Mouse (Mus musculus): ENCODE data around the gene Kxd1. TPM values are rescaled to one million over a fixed set of nuclear protein-coding genes. Genes with fewer than 3 reads are reported as not detected.

Gene Kxd1
- total RNA-seq, 2 experiments from 2014 or later = 37.2 to 40.7 TPM

DNA sequence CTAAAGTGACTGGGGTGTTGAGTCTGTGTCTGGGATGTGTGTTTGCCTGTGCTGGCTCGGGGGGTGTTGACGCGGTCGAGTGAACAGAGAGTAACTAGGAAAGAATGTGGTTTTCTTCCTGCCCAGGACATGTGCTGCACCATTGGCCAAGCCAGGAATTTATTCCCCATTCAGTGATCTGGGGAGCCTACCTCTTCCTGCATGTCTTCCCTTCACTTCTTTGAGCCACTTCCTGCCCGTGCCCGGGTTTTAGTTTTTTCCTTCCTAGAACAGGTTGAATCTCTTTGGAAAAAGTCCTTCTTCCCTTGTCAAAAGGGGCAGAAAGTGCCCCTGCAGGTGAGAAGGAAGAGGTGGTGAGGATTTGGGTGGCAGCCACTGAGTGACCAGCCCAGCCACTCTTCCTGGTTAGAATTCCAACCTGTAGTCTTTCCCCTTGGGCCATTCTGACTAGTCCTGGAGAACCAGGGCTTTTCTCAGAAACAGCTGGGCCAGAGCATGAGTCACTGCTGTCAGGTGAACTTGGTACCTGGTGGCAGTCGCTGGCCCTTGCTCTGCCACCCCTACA is 12.8 kb upstream of the Kxd1 start:
- Histone ChIP-seq H3K4me3 (peak overlapping the region; percentile 99), H3K27ac (peak overlapping the region; percentile 96; the same call in 1 of the 2 replicates)
- DNase-seq (ENCODE audit: low spot score in 2 of 2) = no peak
- TF ChIP-seq CTCF (conservative IDR thresholded peaks at IDR 0.05) = no peak

DNA sequence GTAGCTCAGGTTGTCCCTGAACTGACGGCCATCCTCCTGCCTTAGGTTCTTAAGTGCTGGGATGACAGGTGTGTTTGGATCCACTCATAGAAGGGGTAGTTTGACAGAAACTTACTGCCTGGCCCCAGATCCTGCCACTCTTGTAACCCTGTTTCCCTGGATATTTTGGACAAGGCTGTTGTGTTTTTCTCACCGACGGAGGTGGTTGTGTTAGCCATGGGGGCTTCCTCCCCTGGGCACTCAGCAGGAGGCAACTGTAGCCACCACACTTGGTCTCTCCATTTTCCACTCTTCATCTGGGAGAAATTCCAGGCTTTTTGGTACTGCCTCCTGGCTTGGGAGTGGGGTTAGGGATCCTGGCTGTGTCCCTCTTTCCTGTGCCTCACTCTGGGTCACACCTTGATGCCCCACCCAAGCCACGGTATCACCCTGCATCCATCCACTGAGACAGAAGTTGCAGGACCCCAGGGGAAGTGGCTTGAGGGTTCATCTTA is 12.3 kb upstream of the Kxd1 start:
- H3K27ac ChIP-seq = peak overlapping the region; percentile 96

DNA sequence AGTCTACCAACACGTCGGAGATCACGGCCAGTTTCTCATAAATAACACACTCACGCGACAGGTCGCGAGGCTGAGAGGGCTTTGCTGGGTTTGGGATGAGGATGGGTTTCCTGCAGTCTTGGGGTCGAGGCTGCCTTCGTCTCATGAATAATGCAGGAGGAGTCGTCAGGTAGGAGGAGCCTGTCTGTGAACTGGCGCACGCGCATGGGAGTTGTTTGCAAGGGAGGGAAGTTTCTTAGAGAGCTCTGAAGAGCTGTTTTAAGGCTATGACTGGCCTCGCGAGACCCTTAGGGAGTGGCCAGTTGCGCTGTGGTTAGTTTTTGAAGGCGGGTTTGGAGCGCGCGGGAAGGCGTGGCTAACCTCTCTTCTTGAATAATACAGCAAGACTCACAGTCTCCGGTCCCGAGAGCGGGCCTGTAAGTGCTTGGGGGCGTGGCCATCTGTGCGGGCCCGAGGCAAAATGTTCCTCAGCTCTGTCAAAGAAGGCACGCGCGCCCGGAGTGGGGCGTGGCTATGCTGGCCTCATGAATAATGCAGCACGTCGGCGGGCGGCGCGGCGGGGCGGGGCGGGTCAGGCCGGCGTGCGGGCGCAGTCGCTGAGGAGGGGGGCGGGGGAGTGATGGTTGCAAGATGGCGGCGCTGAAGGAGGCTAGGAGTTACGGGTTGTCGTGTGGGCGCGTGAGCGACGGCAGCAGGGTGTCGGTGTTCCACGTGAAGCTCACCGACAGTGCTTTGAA is 11.5 kb upstream of the Kxd1 start, which contains the start of gene Ell:
Gene Ell, plus strand, starts transcription at position 381 of the 737 bp plus-strand sequence.
- Histone ChIP-seq H3K27ac (peak within 1 kb of the TSS; percentile 96), H3K4me3 (peak within 1 kb of the TSS; percentile 99)
- no peak for TF ChIP-seq CTCF (conservative IDR thresholded peaks at IDR 0.05)
- peak; percentile 99 for DNase-seq (ENCODE audit: low spot score in 2 of 2)

More for the DNA sequence above, 12.3 kb upstream of the Kxd1 start:
- peak overlapping the region; percentile 99 for H3K4me3 ChIP-seq
- no peak for TF ChIP-seq CTCF (conservative IDR thresholded peaks at IDR 0.05)
- DNase-seq (ENCODE audit: low spot score in 2 of 2) = no peak

DNA sequence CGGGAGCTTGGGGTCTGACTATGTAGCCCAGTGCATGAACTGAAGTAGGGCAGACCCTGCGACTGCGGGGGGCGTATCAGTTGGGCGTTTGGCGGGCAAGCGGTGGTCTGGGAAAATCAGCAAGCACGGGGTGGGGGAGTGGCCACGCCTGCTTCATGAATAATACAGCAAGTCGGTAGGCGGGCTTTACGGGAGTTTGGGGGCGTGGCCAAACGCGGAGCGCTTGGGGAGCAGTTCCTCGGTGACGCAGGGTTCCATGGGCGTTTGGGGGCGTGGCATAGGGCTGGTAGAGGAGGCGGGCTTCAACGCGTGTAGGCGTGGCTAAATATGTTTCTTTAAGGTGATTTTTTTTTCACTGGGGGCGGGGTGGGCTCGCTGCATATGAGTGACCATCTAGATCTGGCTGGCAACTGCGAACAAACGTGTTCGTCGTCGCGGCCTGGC is 10.9 kb upstream of the Kxd1 start:
- Histone ChIP-seq H3K4me3 (peak overlapping the region; percentile 99), H3K27ac (peak overlapping the region; percentile 96)
- peak; percentile 99 to 100 for DNase-seq (ENCODE audit: low spot score in 2 of 2)
- TF ChIP-seq CTCF (conservative IDR thresholded peaks at IDR 0.05) = no peak

- TF ChIP-seq CTCF (conservative IDR thresholded peaks at IDR 0.05) = no peak
- peak overlapping the region; percentile 96 for H3K27ac ChIP-seq
- H3K4me3 ChIP-seq = peak overlapping the region; percentile 99
- DNase-seq (ENCODE audit: low spot score in 2 of 2) = no peak
These were observed 10.3 kb upstream of the Kxd1 start for GRCm38 (mm10) chr8:70538024-70538579.

GRCm38 (mm10) chr8:70535701-70536100 is 7.9 kb upstream of the Kxd1 start:
- no peak overlapping the region for H3K4me3 ChIP-seq
- no peak overlapping the region for H3K27ac ChIP-seq
- no peak for DNase-seq (ENCODE audit: low spot score in 2 of 2)
- no peak for TF ChIP-seq CTCF (conservative IDR thresholded peaks at IDR 0.05)

GRCm38 (mm10) chr8:70535221-70535620 is 7.5 kb upstream of the Kxd1 start:
- Histone ChIP-seq H3K4me3 (no peak overlapping the region), H3K27ac (no peak overlapping the region; the same call in 1 of the 2 replicates)
- TF ChIP-seq CTCF (conservative IDR thresholded peaks at IDR 0.05) = no peak
- no peak for DNase-seq (ENCODE audit: low spot score in 2 of 2)

DNA sequence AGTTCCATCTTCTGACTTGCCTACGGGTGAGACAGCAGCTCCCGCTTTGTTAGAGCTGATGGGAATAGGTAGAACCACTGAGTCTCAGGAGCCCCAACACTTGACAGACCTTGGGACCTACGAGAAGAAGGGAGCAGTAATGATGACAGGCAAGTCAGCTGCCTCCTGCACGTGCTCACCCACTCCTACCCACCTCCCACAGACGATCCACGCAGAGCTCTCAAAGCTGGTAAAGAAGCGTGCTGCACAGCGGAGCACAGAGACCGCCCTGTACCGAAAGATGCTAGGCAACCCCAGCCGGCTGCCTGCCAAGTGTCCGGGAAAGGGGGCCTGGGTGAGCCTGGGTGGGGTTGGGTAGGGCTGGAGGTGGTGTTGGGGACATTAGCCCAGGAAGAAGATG is 6.5 kb upstream of the Kxd1 start:
- no peak for TF ChIP-seq CTCF (conservative IDR thresholded peaks at IDR 0.05)
- H3K27ac ChIP-seq = peak overlapping the region; percentile 49; the same call in 1 of the 2 replicates
- no peak overlapping the region for H3K4me3 ChIP-seq
- DNase-seq (ENCODE audit: low spot score in 2 of 2) = peak in 1 of 2 experiments; percentile 38

DNA sequence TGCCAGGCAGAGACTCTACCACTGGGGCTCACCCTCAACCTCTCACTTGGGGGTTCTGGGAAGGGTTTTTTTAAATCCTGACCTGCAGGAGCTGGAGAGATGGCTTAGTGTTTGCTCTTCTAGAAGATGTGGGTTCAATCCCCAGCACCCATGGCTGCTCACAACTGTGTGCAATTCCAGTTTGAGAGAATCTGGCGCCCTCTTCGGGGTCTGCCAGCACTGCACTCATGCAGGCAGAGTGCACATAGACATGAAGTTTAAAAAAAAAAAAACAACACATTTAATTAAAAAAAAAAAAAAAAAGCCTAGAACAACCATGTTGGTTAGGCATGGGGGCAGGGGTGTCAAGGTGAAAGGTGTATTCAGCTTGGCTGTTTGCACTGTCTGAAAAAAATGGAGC is 2.6 kb upstream of the Kxd1 start:
- peak overlapping the region; percentile 46; the same call in 1 of the 2 replicates for H3K27ac ChIP-seq
- DNase-seq (ENCODE audit: low spot score in 2 of 2) = no peak
- TF ChIP-seq CTCF (conservative IDR thresholded peaks at IDR 0.05) = peak; percentile 37
- no peak overlapping the region for H3K4me3 ChIP-seq

GRCm38 (mm10) chr8:70529741-70530161 is 2.0 kb upstream of the Kxd1 start:
- no peak for TF ChIP-seq CTCF (conservative IDR thresholded peaks at IDR 0.05)
- no peak for DNase-seq (ENCODE audit: low spot score in 2 of 2)
- H3K4me3 ChIP-seq = no peak overlapping the region
- H3K27ac ChIP-seq = peak overlapping the region; percentile 46

- DNase-seq (ENCODE audit: low spot score in 2 of 2) = no peak
- Histone ChIP-seq H3K4me3 (no peak overlapping the region), H3K27ac (peak overlapping the region; percentile 43)
- TF ChIP-seq CTCF (conservative IDR thresholded peaks at IDR 0.05) = no peak
These were observed 1.5 kb upstream of the Kxd1 start for GRCm38 (mm10) chr8:70529299-70529698.

- no peak for DNase-seq (ENCODE audit: low spot score in 2 of 2)
- Histone ChIP-seq H3K27ac (peak overlapping the region; percentile 96), H3K4me3 (peak overlapping the region; percentile 96)
- TF ChIP-seq CTCF (conservative IDR thresholded peaks at IDR 0.05) = no peak
These were observed 534 bp upstream of the Kxd1 start for GRCm38 (mm10) chr8:70528182-70528797.

DNA sequence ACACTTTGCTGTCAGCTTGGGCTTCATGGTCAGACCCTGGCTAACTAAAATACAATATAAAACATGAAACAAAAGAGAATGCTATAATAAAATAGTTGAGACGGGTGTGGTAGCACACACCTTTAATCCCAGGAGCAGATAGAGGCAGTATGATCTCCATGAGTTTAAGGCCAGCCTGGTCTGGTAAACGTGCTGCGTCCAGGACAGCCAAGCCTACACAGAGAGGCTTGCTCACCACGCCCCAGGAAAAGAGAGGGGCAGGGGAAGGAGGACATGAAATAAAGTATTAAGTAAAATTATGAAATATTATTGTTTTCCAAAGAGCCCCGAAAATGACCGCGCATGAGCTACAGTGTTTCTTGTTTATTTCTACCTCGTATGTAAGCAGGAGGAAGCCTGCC is 645 bp downstream of the Kxd1 start:
- peak overlapping the region; percentile 96 for H3K4me3 ChIP-seq
- DNase-seq (ENCODE audit: low spot score in 2 of 2) = no peak
- TF ChIP-seq CTCF (conservative IDR thresholded peaks at IDR 0.05) = no peak
- peak overlapping the region; percentile 96 for H3K27ac ChIP-seq

Data from layer of hippocampus, adult 2 months (tissue).